Mouse (Mus musculus) natural killer cell, adult 2 months (primary cell): ENCODE measurements at regions not wholly inside any gene's neighbourhood (a gene's known extent, or its start where the extent isn't known, plus 50 kb on each side); places are given as distances from the start of the nearest gene placed in this dataset.
A peak's percentile ranks its signal among the peaks of the same experiment; 100 is the strongest.
"Not testable (repeated sequence)": the region's sequence is repeated elsewhere in the genome, so short reads cannot be mapped to it uniquely, and the experiment has no call there.

Source experiments
- DNase-seq, 2 experiments: peaks; one replicate each; pipeline ENCODE4 v3.0.0; 2022; ENCODE audit warnings: low spot score in 2 of 2

- DNase-seq = no peak
Measured at GRCm38 (mm10) chr11:27105920-27106319, 512.1 kb upstream of the Vrk2 start.

DNA sequence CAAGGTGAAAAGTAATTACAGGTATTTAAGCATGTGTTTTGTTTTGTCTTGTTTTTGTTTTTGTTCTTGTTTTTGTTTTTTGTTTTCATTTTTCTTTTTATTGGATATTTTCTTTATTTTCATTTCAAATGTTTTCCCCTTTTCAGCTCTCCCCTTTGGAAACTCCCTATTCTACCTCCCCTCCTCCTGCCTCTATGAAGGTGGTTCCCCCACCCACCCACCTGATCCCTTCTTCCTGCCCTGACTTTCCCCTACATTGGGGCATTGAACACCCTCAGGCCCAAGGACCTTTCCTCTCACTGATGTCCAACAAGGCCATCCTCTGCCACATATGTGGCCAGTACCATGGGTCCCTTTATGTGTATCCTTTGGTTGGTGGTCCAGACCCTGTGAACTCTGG is 509.1 kb upstream of the Vrk2 start:
- no peak for DNase-seq

DNA sequence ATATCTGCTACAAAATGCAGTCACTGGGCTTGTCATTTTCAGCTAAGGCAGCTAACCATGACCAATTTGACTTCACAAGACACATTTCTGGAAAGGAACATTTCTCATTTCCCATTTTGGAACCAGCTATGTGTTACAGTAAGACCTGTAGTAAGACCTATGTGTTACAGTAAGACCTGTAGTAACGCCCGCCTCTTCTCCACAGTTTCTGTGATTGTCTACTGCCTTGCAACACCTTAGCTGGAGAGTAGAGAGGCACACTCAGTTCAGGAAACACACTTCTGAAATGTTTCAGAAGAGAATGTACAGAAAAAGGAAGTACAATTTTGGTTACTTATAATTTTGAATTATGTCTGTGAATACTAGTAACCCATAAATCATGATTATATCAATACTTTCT is 508.2 kb upstream of the Vrk2 start:
- no peak for DNase-seq

- no peak for DNase-seq
Measured at GRCm38 (mm10) chr11:27096615-27097014, 502.8 kb upstream of the Vrk2 start.

DNA sequence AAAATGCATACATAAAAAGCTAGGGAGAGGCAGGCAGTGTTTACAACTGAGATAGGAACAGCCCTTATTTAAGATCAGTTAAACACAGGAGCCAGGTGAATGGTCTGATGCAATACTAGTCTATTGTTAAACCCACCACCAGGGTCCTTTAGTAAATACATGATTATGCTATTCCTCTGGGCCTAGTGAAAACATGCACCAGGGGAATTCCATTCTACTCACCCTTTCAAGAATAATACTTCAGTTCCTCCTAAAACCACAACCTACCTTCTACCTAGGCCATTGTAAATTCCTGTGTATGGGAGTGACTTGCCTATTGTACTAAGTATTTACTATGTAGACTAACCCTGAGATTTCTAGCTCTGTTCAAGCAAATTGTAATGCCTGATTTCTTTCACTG is 501.7 kb upstream of the Vrk2 start:
- not testable (repeated sequence) for DNase-seq

DNA sequence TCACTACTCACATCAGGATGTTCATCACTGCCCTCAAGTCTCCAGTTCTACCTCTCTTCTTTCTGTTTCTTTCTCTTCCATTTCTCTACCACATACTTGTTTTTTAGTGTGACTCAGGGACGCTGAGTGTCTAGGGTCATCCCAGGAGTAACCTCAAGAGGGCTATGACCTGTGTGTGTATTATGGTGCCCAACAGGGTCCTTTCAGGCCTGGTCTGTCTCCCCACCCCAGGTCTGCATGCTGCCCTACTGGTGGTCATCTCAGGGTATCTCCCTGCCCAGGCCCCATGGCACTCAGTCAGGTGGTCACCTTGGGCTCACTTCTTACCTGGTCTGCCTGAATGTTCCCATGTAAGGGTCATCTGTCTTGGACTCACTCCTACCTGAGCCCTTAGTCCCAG is 492.7 kb upstream of the Vrk2 start:
- DNase-seq = no peak

GRCm38 (mm10) chr11:27081188-27081587 is 487.4 kb upstream of the Vrk2 start:
- DNase-seq = no peak

- no peak for DNase-seq
Measured at GRCm38 (mm10) chr11:27070381-27070780, 476.6 kb upstream of the Vrk2 start.

DNA sequence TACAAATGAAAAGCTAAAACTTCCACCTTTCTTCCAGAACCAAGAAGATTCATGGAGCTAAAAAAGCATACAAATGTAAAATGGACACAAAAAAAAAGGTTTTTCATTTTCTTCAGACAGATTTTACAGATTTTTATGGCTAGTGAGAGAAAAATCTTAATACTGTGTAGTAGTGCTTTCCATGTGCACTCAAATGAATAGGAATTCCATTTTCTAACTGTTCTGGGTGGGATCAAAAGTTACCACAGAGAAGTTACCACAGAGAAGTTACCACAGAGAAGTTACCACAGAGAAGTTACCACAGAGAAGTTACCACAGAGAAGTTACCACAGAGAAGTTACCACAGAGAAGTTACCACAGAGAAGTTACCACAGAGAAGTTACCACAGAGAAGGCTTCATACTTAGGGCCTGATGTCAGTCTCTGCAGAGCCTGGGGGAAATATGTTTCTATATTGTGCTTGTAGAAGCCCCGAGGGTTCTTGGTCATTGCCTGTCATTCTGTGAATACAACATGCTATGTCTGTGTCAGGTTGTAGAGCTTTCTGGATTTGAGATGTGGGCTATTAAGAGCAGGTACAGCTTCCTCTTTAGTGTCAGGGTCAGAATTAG is 433.5 kb upstream of the Vrk2 start:
- DNase-seq = no peak

GRCm38 (mm10) chr11:27025500-27025899 is 431.7 kb upstream of the Vrk2 start:
- no peak for DNase-seq

DNA sequence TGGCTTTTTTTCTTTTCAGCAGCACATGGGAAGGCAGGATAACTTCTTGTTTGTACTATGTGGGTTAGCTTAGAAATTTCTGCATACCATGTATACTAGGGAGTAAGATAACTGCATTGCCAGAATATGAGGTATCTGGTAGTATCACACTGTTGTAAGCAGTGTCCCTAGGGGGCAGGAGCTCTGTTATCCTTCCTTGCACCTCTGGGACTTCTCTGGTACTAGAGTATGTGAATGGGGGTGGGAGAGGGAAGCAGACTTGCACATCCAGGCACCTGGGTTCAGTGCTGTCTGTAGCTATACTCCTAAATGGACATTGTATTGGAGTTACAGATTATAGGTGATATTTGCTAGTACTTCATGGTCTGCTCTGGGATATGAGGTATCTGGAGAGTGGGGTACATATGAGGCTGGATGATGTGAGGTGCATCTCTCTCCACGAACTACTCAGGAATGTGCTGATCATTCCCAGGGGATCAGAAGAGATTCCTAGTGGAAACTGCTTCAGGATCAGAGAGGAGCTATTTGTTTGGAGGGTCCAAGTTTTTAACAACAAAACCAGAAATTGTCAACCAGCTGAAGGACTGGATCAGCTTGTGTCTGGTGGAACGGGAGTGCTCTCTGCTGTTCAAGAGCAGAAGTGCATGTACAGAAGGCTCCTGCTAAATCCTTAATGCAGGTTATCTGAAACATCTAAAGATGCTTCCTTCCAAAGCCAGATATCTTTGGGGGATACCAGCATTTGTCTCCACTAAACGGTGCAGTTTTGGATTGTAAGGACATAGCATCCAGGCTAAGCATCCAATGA is 402.7 kb upstream of the Vrk2 start:
- DNase-seq = no peak

- DNase-seq = no peak
Measured at GRCm38 (mm10) chr11:26981216-26981615, 387.4 kb upstream of the Vrk2 start.

- no peak for DNase-seq
Measured at GRCm38 (mm10) chr11:26972533-26973081, 378.8 kb upstream of the Vrk2 start.

- DNase-seq = no peak
Measured at GRCm38 (mm10) chr11:26971161-26971560, 377.4 kb upstream of the Vrk2 start.

DNA sequence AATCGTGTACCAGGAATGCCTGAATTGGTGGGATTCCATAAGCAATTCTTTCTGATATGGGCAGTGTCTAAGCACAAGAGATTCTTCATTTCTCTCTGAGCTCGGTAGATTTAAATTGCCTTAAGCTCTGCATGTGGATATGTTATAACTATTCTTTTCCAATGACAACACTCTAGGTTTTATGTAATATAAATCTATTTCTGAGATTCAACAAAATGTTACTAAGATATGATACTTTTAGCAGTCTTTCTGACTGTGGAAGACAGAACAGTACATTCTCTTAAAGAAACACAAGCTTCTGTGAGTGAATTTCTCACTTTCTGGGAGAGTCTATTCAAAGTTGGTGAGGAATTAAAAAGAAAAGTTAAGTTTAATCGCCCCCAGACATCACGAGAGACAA is 373.6 kb upstream of the Vrk2 start:
- DNase-seq = no peak

GRCm38 (mm10) chr11:26962928-26963667 is 369.3 kb upstream of the Vrk2 start:
- no peak for DNase-seq

DNA sequence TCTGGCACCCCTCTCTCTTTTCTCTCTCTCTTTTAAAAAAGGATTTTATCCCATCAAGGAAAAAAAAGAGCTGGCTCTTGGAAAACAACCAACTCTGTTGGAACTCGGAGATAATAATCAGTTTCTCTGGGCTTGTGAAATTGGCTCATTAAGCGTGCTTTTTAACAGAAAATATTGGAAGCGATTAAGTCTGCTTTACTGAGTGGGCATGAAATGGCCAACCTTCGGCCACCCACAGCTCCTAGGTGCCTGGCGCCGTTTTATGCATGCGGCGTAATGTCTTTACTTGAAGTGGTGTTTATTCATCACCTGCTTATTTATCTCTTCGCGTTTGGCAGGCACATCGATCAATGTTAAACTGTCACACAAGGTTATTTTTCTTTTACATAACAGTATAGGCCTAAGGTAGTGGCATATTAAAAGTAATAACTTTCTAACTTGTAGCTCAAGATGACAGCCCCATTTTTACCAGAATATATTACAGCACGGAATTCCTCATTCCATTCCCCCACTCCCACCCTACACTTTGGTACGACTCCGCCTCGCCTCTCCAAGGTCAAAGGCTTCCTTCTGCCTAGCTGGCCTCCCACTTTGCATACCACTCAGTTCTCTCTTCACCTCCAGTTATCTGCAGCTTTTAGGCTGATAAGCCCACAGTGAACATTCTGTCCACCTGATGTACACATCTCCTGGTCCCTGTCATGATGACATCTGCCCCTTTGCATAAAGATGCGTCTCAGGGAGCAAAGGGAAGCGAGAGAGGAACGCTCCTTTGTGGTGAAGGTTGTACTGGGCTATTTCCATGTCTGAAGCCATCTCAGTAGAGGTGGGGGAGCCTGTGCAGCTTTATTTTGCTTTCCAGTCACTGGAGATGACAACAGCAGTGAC is 368.5 kb upstream of the Vrk2 start:
- DNase-seq = no peak

GRCm38 (mm10) chr11:26961336-26961980 is 367.7 kb upstream of the Vrk2 start:
- peak; percentile 27 to 62 for DNase-seq

GRCm38 (mm10) chr11:26956153-26956552 is 362.4 kb upstream of the Vrk2 start:
- DNase-seq = no peak

GRCm38 (mm10) chr11:26931766-26932165 is 338.0 kb upstream of the Vrk2 start:
- no peak for DNase-seq

DNA sequence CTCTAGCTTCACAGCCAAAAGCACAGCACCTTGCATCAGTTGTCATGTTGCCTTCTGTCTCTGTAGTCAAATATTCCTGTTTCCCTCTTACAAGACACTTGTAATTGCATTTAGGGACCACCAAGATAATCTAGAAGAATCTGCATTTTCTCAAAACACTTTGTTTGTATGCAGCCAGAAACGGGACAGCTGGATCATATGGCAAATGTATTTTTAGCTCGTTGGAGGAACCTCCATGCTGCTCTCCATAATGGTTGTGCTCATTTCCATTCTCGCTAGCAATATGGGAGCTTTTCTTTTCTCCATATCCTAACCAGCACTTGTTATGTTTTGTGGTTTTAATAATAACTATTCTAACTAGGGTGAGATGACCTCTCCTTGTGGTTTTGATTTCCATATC is 313.3 kb upstream of the Vrk2 start:
- no peak for DNase-seq
